8 mouse cellular contexts compared by ENCODE assay signal in genomic region chr2:146835241-146835990, GRCm38 (mm10). TPM values are rescaled to one million over a fixed set of nuclear protein-coding genes. Genes with fewer than 3 reads are reported as not detected.
DNase-seq lines count a peak whose midpoint lies in the region; ATAC-seq and TF ChIP-seq lines count a peak whose summit lies in the region.
"Had no signal": no experiment of that assay in that cellular context is flagged by ENCODE, and none has a peak within 500 bp of the region (broad histone marks: within the 10 kb centered on the region; RNA-seq: fewer than 3 reads in every experiment).

No protein-coding gene starts in this region.

- no peaks in the 10 kb centered on the region for H3K9me3 ChIP-seq in lung, embryonic 16.5 days (ENCODE audit: control insufficient read depth, low read length)
- H3K9me3 ChIP-seq in forebrain, embryonic 13.5 days (replicated peaks): no peaks in the 10 kb centered on the region
- no peaks in the 10 kb centered on the region for H3K9me3 ChIP-seq in limb, embryonic 12.5 days
- H3K9me3 ChIP-seq in stomach, postnatal 0 days (ENCODE audit: control insufficient read depth, low read length): no peaks in the 10 kb centered on the region

- peak overlapping the region; percentile 0; the same call in 1 of the 2 replicates for H3K4me3 ChIP-seq in lung, embryonic 16.5 days (ENCODE audit: low read length)
- peak overlapping the region; percentile 29 for H3K4me3 ChIP-seq in forebrain, embryonic 13.5 days
- peak overlapping the region; percentile 28 for H3K4me3 ChIP-seq in limb, embryonic 12.5 days (replicated peaks)
- H3K4me3 ChIP-seq in stomach, postnatal 0 days (ENCODE audit: low read depth, low read length): peak overlapping the region; percentile 8; the same call in 1 of the 2 replicates

- H3K27me3 ChIP-seq in lung, embryonic 16.5 days (ENCODE audit: control insufficient read depth, insufficient read depth, low read depth, low read length): peaks cover 81% of the 10 kb centered on the region
- peaks cover 95% of the 10 kb centered on the region for H3K27me3 ChIP-seq in forebrain, embryonic 13.5 days
- H3K27me3 ChIP-seq in limb, embryonic 12.5 days: peaks cover 89% of the 10 kb centered on the region
- H3K27me3 ChIP-seq in stomach, postnatal 0 days (ENCODE audit: control insufficient read depth, insufficient read depth, low read length): peaks cover 41% of the 10 kb centered on the region

- TF ChIP-seq CTCF in stomach, postnatal 0 days (IDR thresholded peaks at IDR 0.05; ENCODE audit: low read depth): no peak

- no peaks in the 10 kb centered on the region for H3K36me3 ChIP-seq in lung, embryonic 16.5 days (ENCODE audit: control insufficient read depth, insufficient read depth, low read length)
- H3K36me3 ChIP-seq in forebrain, embryonic 13.5 days (ENCODE audit: poor library complexity, severe bottlenecking): no peaks in the 10 kb centered on the region
- H3K36me3 ChIP-seq in limb, embryonic 12.5 days: no peaks in the 10 kb centered on the region
- no peaks in the 10 kb centered on the region for H3K36me3 ChIP-seq in stomach, postnatal 0 days (ENCODE audit: control insufficient read depth, insufficient read depth, low read length)

- DNase-seq in lung, postnatal 36 days: no peak
- peak; percentile 16 for DNase-seq in stomach, postnatal 0 days (ENCODE audit: low spot score)
- DNase-seq in cerebellum, adult 9-10 months: no peak
- no peak for DNase-seq in ovary, postnatal 36 days (ENCODE audit: low spot score)
- DNase-seq: thymus, adult 18-20 months had no signal

- TF ChIP-seq EP300 in stomach, postnatal 0 days (optimal IDR thresholded peaks at IDR 0.05): no peak

- ATAC-seq in lung, embryonic 16.5 days (ENCODE audit: low read depth): peak; percentile 64; the same call in 1 of the 2 replicates
- ATAC-seq in forebrain, embryonic 13.5 days: 0 out of 2 replicates have a peak, but pooled peaks have one; percentile 6
- ATAC-seq in limb, embryonic 12.5 days (ENCODE audit: insufficient number of reproducible peaks, insufficient read depth, low FRiP score, low TSS enrichment, low read depth): no peak
- no peak for ATAC-seq in stomach, postnatal 0 days (ENCODE audit: low FRiP score, low TSS enrichment)

- 4% methylated on average over 20 of the region's 20 CpGs for WGBS in lung, embryonic 16.5 days
- 4% methylated on average over 20 of the region's 20 CpGs for WGBS in forebrain, embryonic 13.5 days
- WGBS in limb, embryonic 12.5 days: 1% methylated on average over 20 of the region's 20 CpGs
- WGBS in stomach, postnatal 0 days: 4% methylated on average over 20 of the region's 20 CpGs

- peaks cover 8% of the 10 kb centered on the region; the same call in 1 of the 2 replicates for H3K4me1 ChIP-seq in lung, embryonic 16.5 days (replicated peaks; ENCODE audit: control insufficient read depth, insufficient read depth, low read length)
- H3K4me1 ChIP-seq in forebrain, embryonic 13.5 days: peaks cover 59% of the 10 kb centered on the region
- peaks cover 18% of the 10 kb centered on the region for H3K4me1 ChIP-seq in limb, embryonic 12.5 days (replicated peaks)
- H3K4me1 ChIP-seq in stomach, postnatal 0 days (replicated peaks; ENCODE audit: control insufficient read depth, insufficient read depth): no peaks in the 10 kb centered on the region

- H3K4me2 ChIP-seq in lung, embryonic 16.5 days (ENCODE audit: low read depth, low read length): peak overlapping the region; percentile 32
- H3K4me2 ChIP-seq in forebrain, embryonic 13.5 days: peak overlapping the region; percentile 60
- peak overlapping the region; percentile 49 for H3K4me2 ChIP-seq in limb, embryonic 12.5 days
- peak overlapping the region; percentile 27; the same call in 1 of the 2 replicates for H3K4me2 ChIP-seq in stomach, postnatal 0 days (replicated peaks; ENCODE audit: low read depth)

- H3K9ac ChIP-seq in lung, embryonic 16.5 days (ENCODE audit: low read length): no peak overlapping the region
- H3K9ac ChIP-seq in forebrain, embryonic 13.5 days: peak overlapping the region; percentile 62
- H3K9ac ChIP-seq in limb, embryonic 12.5 days (replicated peaks): no peak overlapping the region
- no peak overlapping the region for H3K9ac ChIP-seq in stomach, postnatal 0 days (ENCODE audit: low read length)

- no peak overlapping the region for H3K27ac ChIP-seq in lung, embryonic 16.5 days (ENCODE audit: low read length)
- H3K27ac ChIP-seq in forebrain, embryonic 13.5 days: peak overlapping the region; percentile 80; the same call in 1 of the 2 replicates
- H3K27ac ChIP-seq in limb, embryonic 12.5 days: no peak overlapping the region
- H3K27ac ChIP-seq in stomach, postnatal 0 days (replicated peaks): no peak overlapping the region

RNA-seq across cellular contexts. Expression of gene Kiz, which starts 20.2 kb away (rescaled TPM):
- 38.2 and 39.3 TPM in 2 replicates for polyA plus RNA-seq in lung, embryonic 16.5 days (2015; fragmentation: Nextera tagmentation; extraction: Ambion mirVana)
- 28.0 and 28.1 TPM in 2 replicates for polyA plus RNA-seq in forebrain, embryonic 13.5 days (2015; fragmentation: Nextera tagmentation; extraction: Ambion mirVana)
- 33.9 and 35.5 TPM in 2 replicates for polyA plus RNA-seq in limb, embryonic 12.5 days (2016; fragmentation: Nextera tagmentation; extraction: Ambion mirVana)
- polyA plus RNA-seq in stomach, postnatal 0 days (2015; fragmentation: Nextera tagmentation; extraction: Ambion mirVana): 11.7 and 13.3 TPM in 2 replicates

Comparison
In these comparisons a context has a peak if more than half of its experiments do, and no peak if none do; other contexts are left out.
1. ATAC-seq: peak in lung, embryonic 16.5 days (single experiment) and forebrain, embryonic 13.5 days (single experiment); none in limb, embryonic 12.5 days (single experiment) and stomach, postnatal 0 days (single experiment).
2. Peak in every context shown above with its lines, with median percentiles within 50 percentile points of each other: H3K4me2 ChIP-seq and H3K4me3 ChIP-seq.